Mouse (Mus musculus) forebrain, embryonic 12.5 days (tissue): ENCODE measurements around the gene Slc22a12. TPM values are rescaled to one million over a fixed set of nuclear protein-coding genes. Genes with fewer than 3 reads are reported as not detected.
A peak's percentile ranks its signal among the peaks of the same experiment; 100 is the strongest.

Experiments
- ATAC-seq: fragments of 200-750 bp; cut with Nextera tagmentation; 2 replicates; pipeline ENCODE4 v1.8.0; 2017; ENCODE audit warnings: moderate TSS enrichment; ENCODE audit not compliant: low FRiP score
- H3K27ac ChIP-seq: fragments of 300-500 bp; sonication (generic); 2 replicates; pipeline ENCODE4 v1.5.1; 2016; ENCODE audit warnings: mild to moderate bottlenecking
- H3K27me3 ChIP-seq: fragments of 300-500 bp; sonication (generic); 2 replicates; pipeline ENCODE4 v1.6.1; 2016; ENCODE audit warnings: mild to moderate bottlenecking
- H3K36me3 ChIP-seq: fragments of 300-500 bp; sonication (generic); replicated peaks from 2 replicates; pipeline ENCODE4 v1.6.1; 2016; ENCODE audit warnings: mild to moderate bottlenecking
- H3K4me1 ChIP-seq: fragments of 300-500 bp; sonication (generic); 2 replicates; pipeline ENCODE4 v1.6.1; 2016
- H3K4me2 ChIP-seq: fragments of 300-500 bp; sonication (generic); 2 replicates; pipeline ENCODE4 v1.6.1; 2016; ENCODE audit warnings: mild to moderate bottlenecking, moderate library complexity
- H3K4me3 ChIP-seq: fragments of 300-500 bp; sonication (generic); replicated peaks from 2 replicates; pipeline ENCODE4 v1.5.1; 2016; ENCODE audit warnings: mild to moderate bottlenecking
- H3K9ac ChIP-seq: fragments of 300-500 bp; sonication (generic); 2 replicates; pipeline ENCODE4 v1.6.1; 2016; ENCODE audit warnings: mild to moderate bottlenecking
- H3K9me3 ChIP-seq: fragments of 300-500 bp; sonication (generic); 2 replicates; pipeline ENCODE4 v1.6.1; 2016
- WGBS: fragments of 180-500 bp; shearing (Covaris S2); methylation state at CpG from one replicate; pipeline ENCODE4 v1.1.7; 2016; 5-methylcytosine and 5-hydroxymethylcytosine counted together
- polyA plus RNA-seq: library from polyadenylated mRNA; unstranded; fragments of >200 nt; fragmentation: Nextera tagmentation; extraction: Ambion mirVana; gene quantifications from 2 replicates; pipeline ENCODE4 v1.2.1, GENCODE M21; 2016

The Slc22a12 gene
- polyA plus RNA-seq = not detected in 2 replicates

GRCm38 (mm10) chr19:6542367-6543034 lies at the start of gene Slc22a12:
TSS of gene Slc22a12 (minus strand) at chr19:6543032.
- Histone ChIP-seq H3K4me3 (no peak within 1 kb of the TSS), H3K9me3 (no peaks in the 10 kb centered on the region), H3K4me1 (peaks cover 7% of the 10 kb centered on the region), H3K9ac (0 out of 2 replicates have a peak within 1 kb of the TSS, but pooled peaks have one; percentile 12), H3K4me2 (no peak within 1 kb of the TSS), H3K36me3 (no peaks in the 10 kb centered on the region), H3K27me3 (0 out of 2 replicates have a peak, but pooled peaks cover 4% of the 10 kb centered on the region), H3K27ac (no peak within 1 kb of the TSS)
- 90% methylated on average over 16 of the region's 16 CpGs for WGBS
- no peak for ATAC-seq

- Histone ChIP-seq H3K4me2 (no peak overlapping the region), H3K4me3 (no peak overlapping the region), H3K36me3 (no peaks in the 10 kb centered on the region), H3K4me1 (peaks cover 18% of the 10 kb centered on the region), H3K9me3 (no peaks in the 10 kb centered on the region), H3K9ac (no peak overlapping the region), H3K27me3 (no peaks in the 10 kb centered on the region), H3K27ac (no peak overlapping the region)
- ATAC-seq = no peak
- WGBS = 46% methylated on average over 4 of the region's 4 CpGs
These were observed 29.2 kb upstream of the Slc22a12 start for GRCm38 (mm10) chr19:6572001-6572400.

GRCm38 (mm10) chr19:6571476-6571875 lies 28.6 kb upstream of the Slc22a12 start:
- no peak for ATAC-seq

GRCm38 (mm10) chr19:6569561-6569960 lies 26.7 kb upstream of the Slc22a12 start:
- Histone ChIP-seq H3K4me1 (peaks cover 14% of the 10 kb centered on the region), H3K27me3 (no peaks in the 10 kb centered on the region), H3K4me2 (no peak overlapping the region), H3K4me3 (no peak overlapping the region), H3K27ac (no peak overlapping the region), H3K9ac (no peak overlapping the region), H3K36me3 (no peaks in the 10 kb centered on the region), H3K9me3 (no peaks in the 10 kb centered on the region)
- ATAC-seq = no peak
- WGBS = 21% methylated on average over 5 of the region's 5 CpGs

More at GRCm38 (mm10) chr19:6571476-6571875, 28.6 kb upstream of the Slc22a12 start:
- 86% methylated on average over 5 of the region's 5 CpGs for WGBS
- H3K27me3 ChIP-seq = no peaks in the 10 kb centered on the region
- H3K9me3 ChIP-seq = no peaks in the 10 kb centered on the region
- H3K9ac ChIP-seq = no peak overlapping the region
- H3K4me1 ChIP-seq = peaks cover 14% of the 10 kb centered on the region
- H3K4me3 ChIP-seq = no peak overlapping the region
- H3K4me2 ChIP-seq = no peak overlapping the region
- no peak overlapping the region for H3K27ac ChIP-seq
- no peaks in the 10 kb centered on the region for H3K36me3 ChIP-seq

- Histone ChIP-seq H3K9me3 (no peaks in the 10 kb centered on the region), H3K4me2 (no peak overlapping the region), H3K36me3 (no peaks in the 10 kb centered on the region), H3K4me1 (peaks cover 14% of the 10 kb centered on the region), H3K9ac (no peak overlapping the region), H3K27me3 (no peaks in the 10 kb centered on the region), H3K27ac (no peak overlapping the region), H3K4me3 (no peak overlapping the region)
- no peak for ATAC-seq
- 78% methylated on average over 5 of the region's 5 CpGs for WGBS
These were observed 26.2 kb upstream of the Slc22a12 start for GRCm38 (mm10) chr19:6569021-6569420.

- H3K27me3 ChIP-seq = no peaks in the 10 kb centered on the region
- H3K9ac ChIP-seq = no peak overlapping the region
- H3K4me1 ChIP-seq = peaks cover 10% of the 10 kb centered on the region
- H3K9me3 ChIP-seq = no peaks in the 10 kb centered on the region
- 78% methylated on average over 2 of the region's 2 CpGs for WGBS
- ATAC-seq = no peak
- H3K4me2 ChIP-seq = no peak overlapping the region
- H3K36me3 ChIP-seq = no peaks in the 10 kb centered on the region
- no peak overlapping the region for H3K27ac ChIP-seq
- no peak overlapping the region for H3K4me3 ChIP-seq
These were observed 23.6 kb upstream of the Slc22a12 start for GRCm38 (mm10) chr19:6566450-6566849.

GRCm38 (mm10) chr19:6565136-6565535 lies 22.3 kb upstream of the Slc22a12 start:
- no peak overlapping the region for H3K27ac ChIP-seq
- H3K9me3 ChIP-seq = no peaks in the 10 kb centered on the region
- 90% methylated on average over 6 of the region's 6 CpGs for WGBS
- no peak overlapping the region for H3K4me2 ChIP-seq
- no peak overlapping the region for H3K4me3 ChIP-seq
- no peak for ATAC-seq
- H3K4me1 ChIP-seq = peaks cover 10% of the 10 kb centered on the region
- H3K9ac ChIP-seq = no peak overlapping the region
- no peaks in the 10 kb centered on the region for H3K36me3 ChIP-seq
- no peaks in the 10 kb centered on the region for H3K27me3 ChIP-seq

- Histone ChIP-seq H3K36me3 (no peaks in the 10 kb centered on the region), H3K4me2 (no peak overlapping the region), H3K9ac (no peak overlapping the region), H3K9me3 (no peaks in the 10 kb centered on the region), H3K4me1 (0 out of 2 replicates have a peak, but pooled peaks cover 2% of the 10 kb centered on the region), H3K27ac (no peak overlapping the region), H3K27me3 (no peaks in the 10 kb centered on the region), H3K4me3 (no peak overlapping the region)
- WGBS = 77% methylated on average over 7 of the region's 7 CpGs
- no peak for ATAC-seq
These were observed 17.5 kb upstream of the Slc22a12 start for GRCm38 (mm10) chr19:6560246-6560815.

GRCm38 (mm10) chr19:6559576-6559975 lies 16.7 kb upstream of the Slc22a12 start:
- no peak for ATAC-seq
- H3K4me2 ChIP-seq = no peak overlapping the region
- H3K27ac ChIP-seq = no peak overlapping the region
- 58% methylated on average over 4 of the region's 4 CpGs for WGBS
- no peaks in the 10 kb centered on the region for H3K36me3 ChIP-seq
- no peak overlapping the region for H3K4me3 ChIP-seq
- H3K9me3 ChIP-seq = no peaks in the 10 kb centered on the region
- H3K9ac ChIP-seq = no peak overlapping the region
- no peaks in the 10 kb centered on the region for H3K27me3 ChIP-seq
- H3K4me1 ChIP-seq = 0 out of 2 replicates have a peak, but pooled peaks cover 2% of the 10 kb centered on the region

- Histone ChIP-seq H3K27ac (no peak overlapping the region), H3K4me2 (no peak overlapping the region), H3K27me3 (no peaks in the 10 kb centered on the region), H3K4me3 (no peak overlapping the region), H3K4me1 (peaks cover 4% of the 10 kb centered on the region; the same call in 1 of the 2 replicates), H3K9me3 (no peaks in the 10 kb centered on the region), H3K9ac (no peak overlapping the region), H3K36me3 (no peaks in the 10 kb centered on the region)
- 40% methylated on average over 8 of the region's 8 CpGs for WGBS
- no peak for ATAC-seq
These were observed 11.2 kb upstream of the Slc22a12 start for GRCm38 (mm10) chr19:6553819-6554582.

GRCm38 (mm10) chr19:6553174-6553573 lies 10.3 kb upstream of the Slc22a12 start:
- H3K27ac ChIP-seq = no peak overlapping the region
- no peak overlapping the region for H3K9ac ChIP-seq
- H3K4me3 ChIP-seq = no peak overlapping the region
- no peaks in the 10 kb centered on the region for H3K27me3 ChIP-seq
- H3K4me1 ChIP-seq = peaks cover 9% of the 10 kb centered on the region
- H3K9me3 ChIP-seq = no peaks in the 10 kb centered on the region
- no peaks in the 10 kb centered on the region for H3K36me3 ChIP-seq
- no peak for ATAC-seq
- no peak overlapping the region for H3K4me2 ChIP-seq
- WGBS = 84% methylated on average over 5 of the region's 5 CpGs

GRCm38 (mm10) chr19:6552302-6553028 lies 9.6 kb upstream of the Slc22a12 start:
- Histone ChIP-seq H3K27me3 (no peaks in the 10 kb centered on the region), H3K27ac (no peak overlapping the region), H3K36me3 (no peaks in the 10 kb centered on the region), H3K4me1 (peaks cover 9% of the 10 kb centered on the region), H3K4me2 (no peak overlapping the region), H3K9ac (no peak overlapping the region), H3K4me3 (no peak overlapping the region), H3K9me3 (no peaks in the 10 kb centered on the region)
- no peak for ATAC-seq
- 90% methylated on average over 4 of the region's 4 CpGs for WGBS
